Mouse (Mus musculus) cerebellum, adult 2 months (tissue): ENCODE data around the gene Nradd.

Experiments used
- CTCF ChIP-seq: fragments of 200-500 bp; IDR thresholded peaks from 2 replicates; pipeline ENCODE4 v1.5.1; 2011; ENCODE audit warnings: low read depth, mild to moderate bottlenecking, control low read depth, low read length, moderate library complexity, borderline replicate concordance; ENCODE audit not compliant: insufficient read depth
- POLR2A ChIP-seq: fragments of 200-500 bp; IDR thresholded peaks from 2 replicates; pipeline ENCODE4 v1.6.1; 2011; ENCODE audit warnings: low read length, control low read depth, borderline replicate concordance; ENCODE audit not compliant: insufficient read depth

- TF ChIP-seq POLR2A = no peak
- TF ChIP-seq CTCF = no peak
Observed at GRCm38 (mm10) chr9:110667219-110667836, 43.1 kb upstream of the Nradd start.
